8 mouse cellular contexts compared by ENCODE assay signal in genomic region chr5:137289591-137290365, GRCm38 (mm10). TPM values are rescaled to one million over a fixed set of nuclear protein-coding genes. Genes with fewer than 3 reads are reported as not detected.
A peak's percentile ranks its signal among the peaks of the same experiment; 100 is the strongest.
DNase-seq lines count a peak whose midpoint lies in the region; ATAC-seq and TF ChIP-seq lines count a peak whose summit lies in the region.

No protein-coding gene starts in this region.

- TF ChIP-seq CTCF in heart, adult 2 months (IDR thresholded peaks at IDR 0.05) = no peak
- no peak for TF ChIP-seq CTCF in cortical plate, adult 2 months (IDR thresholded peaks at IDR 0.05; ENCODE audit: extremely low read depth, insufficient read depth, low read length)

- TF ChIP-seq POLR2A in heart, adult 2 months (IDR thresholded peaks at IDR 0.05; ENCODE audit: insufficient read depth, low read depth, low read length) = no peak
- TF ChIP-seq POLR2A in cortical plate, adult 2 months (IDR thresholded peaks at IDR 0.05; ENCODE audit: extremely low read depth, insufficient read depth, low read length) = no peak

- peaks cover 26% of the 10 kb centered on the region for H3K4me1 ChIP-seq in heart, embryonic 16.5 days (ENCODE audit: control insufficient read depth, insufficient read depth, low read length)
- H3K4me1 ChIP-seq in heart, adult 2 months (ENCODE audit: control insufficient read depth, insufficient read depth, low read length) = no peaks in the 10 kb centered on the region
- no peaks in the 10 kb centered on the region for H3K4me1 ChIP-seq in cortical plate, adult 2 months (ENCODE audit: control insufficient read depth, insufficient read depth, low read length)
- H3K4me1 ChIP-seq in limb, embryonic 10.5 days = peaks cover 58% of the 10 kb centered on the region
- peaks cover 10% of the 10 kb centered on the region for H3K4me1 ChIP-seq in neural tube, embryonic 14.5 days (ENCODE audit: control insufficient read depth, insufficient read depth, low read length)
- peaks cover 22% of the 10 kb centered on the region for H3K4me1 ChIP-seq in kidney, embryonic 14.5 days (ENCODE audit: control insufficient read depth, insufficient read depth, low read length)

- ATAC-seq in heart, embryonic 16.5 days (replicated peaks; ENCODE audit: extremely low read depth, insufficient read depth, low FRiP score) = no peak
- ATAC-seq in neural tube, embryonic 14.5 days (ENCODE audit: low read depth) = no peak
- no peak for ATAC-seq in kidney, embryonic 14.5 days (ENCODE audit: low FRiP score, low TSS enrichment)

- no peaks in the 10 kb centered on the region for H3K9me3 ChIP-seq in heart, embryonic 16.5 days (replicated peaks; ENCODE audit: control insufficient read depth, low read length)
- no peaks in the 10 kb centered on the region for H3K9me3 ChIP-seq in limb, embryonic 10.5 days (replicated peaks)
- no peaks in the 10 kb centered on the region for H3K9me3 ChIP-seq in neural tube, embryonic 14.5 days (ENCODE audit: control insufficient read depth, low read length)
- H3K9me3 ChIP-seq in kidney, embryonic 14.5 days (ENCODE audit: control insufficient read depth, low read length) = no peaks in the 10 kb centered on the region

- peak overlapping the region; percentile 80 for H3K4me2 ChIP-seq in heart, embryonic 16.5 days (ENCODE audit: low read depth, low read length)
- H3K4me2 ChIP-seq in neural tube, embryonic 14.5 days (ENCODE audit: low read depth, low read length) = peak overlapping the region; percentile 71
- no peak overlapping the region; the same call in 1 of the 2 replicates for H3K4me2 ChIP-seq in kidney, embryonic 14.5 days (replicated peaks; ENCODE audit: low read depth, low read length)

- intact Hi-C loops in heart, adult 2 months (cut with DNase I) = no loop called here

- no peaks in the 10 kb centered on the region for H3K79me2 ChIP-seq in heart, adult 2 months (replicated peaks; ENCODE audit: control insufficient read depth, insufficient read depth, low read length)

- H3K9ac ChIP-seq in heart, embryonic 16.5 days (ENCODE audit: low read length) = peak overlapping the region; percentile 52
- H3K9ac ChIP-seq in heart, adult 2 months (ENCODE audit: low read depth, low read length) = no peak overlapping the region
- H3K9ac ChIP-seq in neural tube, embryonic 14.5 days (replicated peaks; ENCODE audit: low read depth, low read length) = peak overlapping the region; percentile 55; the same call in 1 of the 2 replicates
- H3K9ac ChIP-seq in kidney, embryonic 14.5 days (ENCODE audit: low read depth, low read length) = no peak overlapping the region

- peak overlapping the region; percentile 29 for H3K27ac ChIP-seq in heart, embryonic 16.5 days (ENCODE audit: low read length)
- no peak overlapping the region for H3K27ac ChIP-seq in heart, adult 2 months
- H3K27ac ChIP-seq in cortical plate, adult 2 months (ENCODE audit: insufficient read depth, low read length) = no peak overlapping the region
- peak overlapping the region; percentile 56; the same call in 1 of the 2 replicates for H3K27ac ChIP-seq in limb, embryonic 10.5 days
- no peak overlapping the region for H3K27ac ChIP-seq in neural tube, embryonic 14.5 days (ENCODE audit: low read depth, low read length)
- H3K27ac ChIP-seq in kidney, embryonic 14.5 days (ENCODE audit: low read depth, low read length) = no peak overlapping the region

- WGBS in heart, embryonic 16.5 days = 52% methylated on average over 13 of the region's 13 CpGs
- 72% methylated on average over 13 of the region's 13 CpGs for WGBS in heart, adult 2 months
- WGBS in limb, embryonic 10.5 days = 54% methylated on average over 13 of the region's 13 CpGs
- 65% methylated on average over 13 of the region's 13 CpGs for WGBS in neural tube, embryonic 14.5 days
- WGBS in kidney, embryonic 14.5 days = 56% methylated on average over 13 of the region's 13 CpGs

- peak overlapping the region; percentile 55 for H3K4me3 ChIP-seq in heart, embryonic 16.5 days (ENCODE audit: low read length)
- H3K4me3 ChIP-seq in heart, adult 2 months = no peak overlapping the region
- peak overlapping the region; percentile 44 for H3K4me3 ChIP-seq in cortical plate, adult 2 months (ENCODE audit: insufficient read depth, low read length)
- peak overlapping the region; percentile 52 for H3K4me3 ChIP-seq in limb, embryonic 10.5 days
- H3K4me3 ChIP-seq in neural tube, embryonic 14.5 days (ENCODE audit: low read depth, low read length) = peak overlapping the region; percentile 38
- H3K4me3 ChIP-seq in kidney, embryonic 14.5 days (ENCODE audit: low read length) = no peak overlapping the region

- TF ChIP-seq EP300 in heart, adult 2 months (IDR thresholded peaks at IDR 0.05; ENCODE audit: insufficient read depth, low read depth, low read length) = no peak

- no peaks in the 10 kb centered on the region for H3K36me3 ChIP-seq in heart, embryonic 16.5 days (ENCODE audit: control insufficient read depth, insufficient read depth)
- no peaks in the 10 kb centered on the region for H3K36me3 ChIP-seq in heart, adult 2 months (ENCODE audit: control insufficient read depth, insufficient read depth, low read length)
- H3K36me3 ChIP-seq in limb, embryonic 10.5 days = peaks cover 2% of the 10 kb centered on the region
- H3K36me3 ChIP-seq in neural tube, embryonic 14.5 days (ENCODE audit: control insufficient read depth, insufficient read depth, low read length) = no peaks in the 10 kb centered on the region
- H3K36me3 ChIP-seq in kidney, embryonic 14.5 days (ENCODE audit: control insufficient read depth, insufficient read depth, low read length) = peaks cover under 1% of the 10 kb centered on the region; the same call in 1 of the 2 replicates

- DNase-seq in heart, adult 2 months = no peak
- DNase-seq in limb, embryonic 10.5 days (ENCODE audit: low spot score) = no peak
- DNase-seq in urinary bladder, postnatal 10 days (ENCODE audit: low spot score) = no peak
- DNase-seq in adrenal gland, adult 18-20 months (ENCODE audit: low spot score in 2 of 2) = no peak

- H3K27me3 ChIP-seq in heart, embryonic 16.5 days (ENCODE audit: control insufficient read depth, insufficient read depth, low read length) = peaks cover 33% of the 10 kb centered on the region
- no peaks in the 10 kb centered on the region; the same call in 1 of the 2 replicates for H3K27me3 ChIP-seq in heart, adult 2 months (ENCODE audit: control insufficient read depth, insufficient read depth, low read length)
- H3K27me3 ChIP-seq in limb, embryonic 10.5 days (ENCODE audit: low read depth, poor library complexity, severe bottlenecking) = peaks cover 75% of the 10 kb centered on the region
- peaks cover 6% of the 10 kb centered on the region; the same call in 1 of the 2 replicates for H3K27me3 ChIP-seq in neural tube, embryonic 14.5 days (ENCODE audit: control insufficient read depth, insufficient read depth, low read length)
- peaks cover 48% of the 10 kb centered on the region for H3K27me3 ChIP-seq in kidney, embryonic 14.5 days (ENCODE audit: control insufficient read depth, insufficient read depth, low read length)

RNA-seq across cellular contexts. Expression of gene Ache, which starts 2.5 kb away (rescaled TPM):
- 10.6 and 16.7 TPM in 2 replicates for polyA plus RNA-seq in heart, embryonic 16.5 days (2015; fragmentation: Nextera tagmentation; extraction: Ambion mirVana)
- 1 to 10 TPM; 1.5 to 2.2 TPM for total RNA-seq in heart, adult 2 months (2021)
- 3.5 and 4.9 TPM in 2 replicates for polyA plus RNA-seq in heart, adult 2 months (2012; rRNA removed)
- polyA plus RNA-seq in cortical plate, adult 2 months (2012; rRNA removed) = 57.9 and 62.3 TPM in 2 replicates
- polyA plus RNA-seq in limb, embryonic 10.5 days (2016; fragmentation: Nextera tagmentation; extraction: Ambion mirVana) = 1.7 and 1.8 TPM in 2 replicates
- 61.8 and 79.1 TPM in 2 replicates for polyA plus RNA-seq in neural tube, embryonic 14.5 days (2014; fragmentation: Nextera tagmentation; extraction: Ambion mirVana)
- 0.57 and 0.58 TPM in 2 replicates for polyA plus RNA-seq in kidney, embryonic 14.5 days (2014; fragmentation: Nextera tagmentation; extraction: Ambion mirVana)
- 10 to 100 TPM; 10.0 to 12.9 TPM for total RNA-seq in adrenal gland, adult 18-20 months (2021)

RNA-seq across cellular contexts. Expression of gene Ufsp1, which starts 4.7 kb away (rescaled TPM):
- polyA plus RNA-seq in heart, embryonic 16.5 days (2015; fragmentation: Nextera tagmentation; extraction: Ambion mirVana) = 8.5 TPM in 2 replicates
- total RNA-seq in heart, adult 2 months (2021) = 1 to 10 TPM; 8.1 to 8.8 TPM
- 11.8 and 12.8 TPM in 2 replicates for polyA plus RNA-seq in heart, adult 2 months (2012; rRNA removed)
- polyA plus RNA-seq in cortical plate, adult 2 months (2012; rRNA removed) = 13.3 and 14.1 TPM in 2 replicates
- 8.1 and 8.5 TPM in 2 replicates for polyA plus RNA-seq in limb, embryonic 10.5 days (2016; fragmentation: Nextera tagmentation; extraction: Ambion mirVana)
- polyA plus RNA-seq in neural tube, embryonic 14.5 days (2014; fragmentation: Nextera tagmentation; extraction: Ambion mirVana) = 19.7 and 24.0 TPM in 2 replicates
- 6.2 and 6.4 TPM in 2 replicates for polyA plus RNA-seq in kidney, embryonic 14.5 days (2014; fragmentation: Nextera tagmentation; extraction: Ambion mirVana)
- total RNA-seq in adrenal gland, adult 18-20 months (2021) = 10 to 100 TPM in 1 of 2 experiments, 1 to 10 TPM in 1; 8.8 to 10.2 TPM

RNA-seq across cellular contexts. Expression of gene Srrt, which starts 17.7 kb away (rescaled TPM):
- polyA plus RNA-seq in heart, embryonic 16.5 days (2015; fragmentation: Nextera tagmentation; extraction: Ambion mirVana) = 94.5 and 97.0 TPM in 2 replicates
- total RNA-seq in heart, adult 2 months (2021) = 10 to 100 TPM; 60.5 to 66.4 TPM
- polyA plus RNA-seq in heart, adult 2 months (2012; rRNA removed) = 63.9 and 74.2 TPM in 2 replicates
- 226 and 239 TPM in 2 replicates for polyA plus RNA-seq in cortical plate, adult 2 months (2012; rRNA removed)
- polyA plus RNA-seq in limb, embryonic 10.5 days (2016; fragmentation: Nextera tagmentation; extraction: Ambion mirVana) = 200 and 201 TPM in 2 replicates
- polyA plus RNA-seq in neural tube, embryonic 14.5 days (2014; fragmentation: Nextera tagmentation; extraction: Ambion mirVana) = 81.8 and 91.5 TPM in 2 replicates
- 104 and 141 TPM in 2 replicates for polyA plus RNA-seq in kidney, embryonic 14.5 days (2014; fragmentation: Nextera tagmentation; extraction: Ambion mirVana)
- 100 to 1,000 TPM; 169 to 174 TPM for total RNA-seq in adrenal gland, adult 18-20 months (2021)

RNA-seq across cellular contexts. Expression of gene Trip6, which starts 24.4 kb away (rescaled TPM):
- polyA plus RNA-seq in heart, embryonic 16.5 days (2015; fragmentation: Nextera tagmentation; extraction: Ambion mirVana) = 43.1 and 49.7 TPM in 2 replicates
- total RNA-seq in heart, adult 2 months (2021) = 10 to 100 TPM; 12.5 to 13.6 TPM
- 23.5 and 24.2 TPM in 2 replicates for polyA plus RNA-seq in heart, adult 2 months (2012; rRNA removed)
- polyA plus RNA-seq in cortical plate, adult 2 months (2012; rRNA removed) = 8.4 and 8.8 TPM in 2 replicates
- polyA plus RNA-seq in limb, embryonic 10.5 days (2016; fragmentation: Nextera tagmentation; extraction: Ambion mirVana) = 73.4 and 75.9 TPM in 2 replicates
- polyA plus RNA-seq in neural tube, embryonic 14.5 days (2014; fragmentation: Nextera tagmentation; extraction: Ambion mirVana) = 8.0 and 11.5 TPM in 2 replicates
- polyA plus RNA-seq in kidney, embryonic 14.5 days (2014; fragmentation: Nextera tagmentation; extraction: Ambion mirVana) = 52.7 and 62.5 TPM in 2 replicates
- 10 to 100 TPM; 30.1 to 39.4 TPM for total RNA-seq in adrenal gland, adult 18-20 months (2021)

RNA-seq across cellular contexts. Expression of gene Slc12a9, which starts 43.6 kb away (rescaled TPM):
- polyA plus RNA-seq in heart, embryonic 16.5 days (2015; fragmentation: Nextera tagmentation; extraction: Ambion mirVana) = 7.7 and 8.5 TPM in 2 replicates
- total RNA-seq in heart, adult 2 months (2021) = 1 to 10 TPM; 1.7 to 2.2 TPM
- polyA plus RNA-seq in heart, adult 2 months (2012; rRNA removed) = 6.0 and 8.9 TPM in 2 replicates
- polyA plus RNA-seq in cortical plate, adult 2 months (2012; rRNA removed) = 34.0 and 35.2 TPM in 2 replicates
- polyA plus RNA-seq in limb, embryonic 10.5 days (2016; fragmentation: Nextera tagmentation; extraction: Ambion mirVana) = 10.4 and 10.6 TPM in 2 replicates
- polyA plus RNA-seq in neural tube, embryonic 14.5 days (2014; fragmentation: Nextera tagmentation; extraction: Ambion mirVana) = 16.4 and 17.8 TPM in 2 replicates
- 5.7 and 8.5 TPM in 2 replicates for polyA plus RNA-seq in kidney, embryonic 14.5 days (2014; fragmentation: Nextera tagmentation; extraction: Ambion mirVana)
- 1 to 10 TPM; 8.4 to 8.6 TPM for total RNA-seq in adrenal gland, adult 18-20 months (2021)

Comparison
In these comparisons a context has a peak if more than half of its experiments do, and no peak if none do; other contexts are left out.
1. H3K27ac ChIP-seq: peak in heart, embryonic 16.5 days (single experiment) and limb, embryonic 10.5 days (single experiment); none in heart, adult 2 months (single experiment), cortical plate, adult 2 months (single experiment), neural tube, embryonic 14.5 days (single experiment) and kidney, embryonic 14.5 days (single experiment).
2. H3K4me3 ChIP-seq: peak in heart, embryonic 16.5 days (single experiment), cortical plate, adult 2 months (single experiment), limb, embryonic 10.5 days (single experiment) and neural tube, embryonic 14.5 days (single experiment); none in heart, adult 2 months (single experiment) and kidney, embryonic 14.5 days (single experiment).
3. H3K9ac ChIP-seq: peak in heart, embryonic 16.5 days (single experiment) and neural tube, embryonic 14.5 days (single experiment); none in heart, adult 2 months (single experiment) and kidney, embryonic 14.5 days (single experiment).